Mouse (Mus musculus) layer of hippocampus, postnatal 10 days (tissue): ENCODE measurements around the gene Rph3al. TPM values are rescaled to one million over a fixed set of nuclear protein-coding genes. Genes with fewer than 3 reads are reported as not detected.

ENCODE experiments used
- DNase-seq, 2 experiments: peaks; one replicate each; pipeline ENCODE4 v3.0.0; 2021; ENCODE audit warnings: low spot score in 2 of 2
- total RNA-seq, 2 experiments: library from RNA; stranded (reverse); gene quantifications; 2 replicates each; pipeline ENCODE4 v1.2.3; 2021

Rph3al gene
- total RNA-seq, 2 experiments from 2014 or later, result 4.2 to 5.6 TPM

- DNase-seq, result no peak
Measured at GRCm38 (mm10) chr11:75907406-75907805, 30.8 kb downstream of the Rph3al start.

DNA sequence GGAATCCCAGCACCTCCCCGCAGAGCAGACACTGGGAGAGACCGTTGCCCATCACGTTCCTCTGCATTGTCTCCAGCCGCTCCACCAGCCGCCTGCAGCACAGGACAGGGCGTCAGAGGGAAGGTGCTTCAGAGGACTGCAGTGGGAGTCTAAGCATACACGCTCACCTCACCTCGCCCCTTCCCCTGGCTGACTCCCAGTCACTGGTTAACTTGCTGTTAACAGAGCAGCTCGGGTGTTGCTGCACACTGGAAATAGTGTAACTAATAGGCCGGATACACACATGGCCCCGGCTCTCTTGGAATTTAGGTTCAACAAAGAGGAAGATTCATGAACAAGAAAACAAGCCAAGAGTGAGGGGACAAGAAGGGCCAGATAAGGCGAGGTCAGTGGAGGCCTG lies 31.7 kb downstream of the Rph3al start:
- DNase-seq, result no peak

DNA sequence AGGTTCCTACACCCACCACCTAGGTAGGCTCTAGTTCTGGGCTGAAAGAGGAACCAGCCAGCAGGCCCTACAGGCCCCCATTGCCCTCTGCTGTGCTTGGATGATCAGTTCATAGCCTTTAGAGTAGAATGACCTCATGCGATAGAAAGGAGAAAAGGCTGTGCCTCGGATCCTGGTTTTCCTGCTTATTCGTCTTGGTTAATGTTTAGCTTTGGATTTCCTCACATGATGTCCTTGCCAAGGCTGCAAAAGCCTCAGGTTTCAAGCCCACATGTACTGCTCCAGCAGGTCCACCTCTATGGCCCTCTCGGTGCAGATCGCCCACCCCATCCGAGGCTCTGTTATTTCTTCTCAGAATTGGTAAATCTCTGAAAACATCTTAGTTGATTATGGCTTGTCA lies 33.2 kb downstream of the Rph3al start:
- DNase-seq, result no peak

GRCm38 (mm10) chr11:75904501-75904900 lies 33.7 kb downstream of the Rph3al start:
- DNase-seq, result no peak

GRCm38 (mm10) chr11:75903486-75903885 lies 34.7 kb downstream of the Rph3al start:
- peak; percentile 51 to 64 for DNase-seq

DNA sequence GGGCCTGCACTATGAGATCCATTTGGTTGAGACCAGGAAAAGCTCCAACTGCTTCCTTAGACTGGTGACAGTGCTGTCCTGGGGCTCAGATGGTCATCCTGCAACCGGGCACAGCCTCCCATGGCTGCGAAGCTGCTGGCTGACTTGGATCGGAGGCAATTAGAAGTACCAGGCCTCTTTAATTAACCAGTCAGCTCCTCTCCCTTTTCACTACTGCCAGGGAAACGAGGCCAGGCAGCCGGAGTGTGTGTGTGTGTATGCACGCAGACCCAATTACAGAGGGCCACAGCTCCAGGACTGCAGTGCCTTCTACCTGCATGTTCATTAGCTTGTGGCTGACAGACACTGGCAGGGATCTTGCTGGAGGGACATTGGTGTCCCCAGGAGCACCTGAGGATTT lies 36.9 kb downstream of the Rph3al start:
- peak in 1 of 2 experiments; percentile 50 for DNase-seq

GRCm38 (mm10) chr11:75899676-75900075 lies 38.6 kb downstream of the Rph3al start:
- peak in 1 of 2 experiments; percentile 34 for DNase-seq

DNA sequence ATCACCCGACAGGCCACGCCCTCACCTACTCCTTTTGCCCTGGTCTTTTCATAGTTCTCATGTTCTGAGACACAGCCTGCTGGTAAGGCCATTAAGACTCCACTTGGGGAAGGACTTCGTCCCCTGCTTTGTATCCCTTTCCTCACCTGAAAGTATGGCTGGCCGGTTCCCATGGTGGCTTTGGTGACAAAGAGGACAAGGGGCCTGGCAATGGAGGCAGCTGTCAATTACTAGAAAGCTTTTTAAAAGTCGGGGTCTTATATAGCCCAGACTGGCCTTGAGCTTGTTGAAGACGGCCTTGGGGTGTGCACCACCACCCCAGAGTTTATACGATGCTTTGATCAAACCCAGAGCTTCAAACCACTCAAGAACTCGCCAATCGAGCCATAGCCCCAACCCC lies 39.7 kb downstream of the Rph3al start:
- DNase-seq, result no peak

DNA sequence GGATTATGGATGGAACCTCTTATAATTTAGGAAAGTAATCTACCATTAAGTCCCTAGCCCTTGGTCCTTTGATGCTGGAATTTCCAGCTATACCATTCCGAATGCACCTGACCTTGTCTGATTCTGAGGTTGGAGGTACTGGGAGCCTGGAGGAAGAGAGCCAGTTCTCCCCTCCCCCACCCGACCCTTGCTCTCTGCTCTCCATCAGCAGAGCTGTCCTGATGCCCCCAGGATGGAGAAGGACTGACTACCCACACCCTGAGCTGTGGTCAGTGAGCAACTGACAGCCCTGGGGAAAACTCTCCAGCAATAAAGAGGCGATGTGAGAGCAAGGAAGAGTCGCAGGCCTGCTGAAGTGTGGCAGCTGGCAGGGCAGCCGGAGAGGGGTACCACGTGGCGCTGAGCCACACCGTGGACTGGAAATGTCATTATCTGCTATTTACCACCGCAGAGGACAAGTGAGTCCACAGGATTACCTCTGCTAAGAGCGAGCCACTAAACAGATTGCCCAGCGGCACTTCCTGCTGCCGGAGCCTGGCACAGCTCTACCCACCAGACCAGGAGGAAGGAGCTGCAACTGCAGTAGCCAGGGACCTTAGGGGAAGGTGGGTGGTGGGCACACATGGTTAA lies 43.3 kb downstream of the Rph3al start:
- DNase-seq, result no peak

DNA sequence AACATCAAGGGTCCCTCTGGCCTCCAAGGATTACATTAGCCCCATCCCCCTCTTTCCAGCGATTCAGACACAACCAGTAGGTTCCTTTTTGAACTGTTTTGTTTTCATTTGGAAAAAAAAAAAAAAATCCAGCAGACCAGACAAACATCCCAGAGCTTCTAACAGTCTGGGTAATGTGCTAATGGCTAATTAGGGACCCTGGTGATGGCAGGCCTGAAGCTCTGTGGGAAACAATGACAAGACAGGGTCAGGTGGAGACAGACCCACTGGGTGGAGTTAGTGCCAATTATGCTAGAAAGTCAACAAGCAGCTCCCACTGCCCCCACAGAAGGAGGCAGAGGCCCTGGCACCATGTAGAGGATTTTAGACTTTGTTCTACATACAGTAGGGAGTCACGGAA lies 44.3 kb downstream of the Rph3al start:
- no peak for DNase-seq

DNA sequence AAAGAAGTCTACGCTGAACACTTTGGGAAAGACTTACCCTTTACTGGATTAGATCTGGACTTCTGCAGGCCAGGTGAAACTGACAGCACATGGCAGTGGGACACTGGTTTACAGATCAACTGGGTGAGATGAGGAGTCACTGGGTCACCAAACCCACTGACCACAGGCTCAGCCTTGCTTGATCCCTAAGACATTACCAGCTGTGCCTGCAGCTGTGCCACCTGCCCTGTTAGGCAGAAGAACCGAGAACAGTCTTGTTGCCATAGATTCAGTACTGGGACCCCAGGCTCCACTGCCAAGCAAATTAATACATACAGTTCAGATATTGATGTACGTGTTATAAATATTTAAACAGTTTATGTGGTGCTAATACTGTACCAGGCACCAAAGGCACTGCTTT lies 50.9 kb downstream of the Rph3al start:
- DNase-seq, result no peak

GRCm38 (mm10) chr11:75881234-75881633 lies 57.0 kb downstream of the Rph3al start:
- no peak for DNase-seq

- DNase-seq, result peak; percentile 49 to 51
Measured at GRCm38 (mm10) chr11:75880064-75880463, 58.2 kb downstream of the Rph3al start.

- DNase-seq, result no peak
Measured at GRCm38 (mm10) chr11:75878460-75878859, 59.8 kb downstream of the Rph3al start.

DNA sequence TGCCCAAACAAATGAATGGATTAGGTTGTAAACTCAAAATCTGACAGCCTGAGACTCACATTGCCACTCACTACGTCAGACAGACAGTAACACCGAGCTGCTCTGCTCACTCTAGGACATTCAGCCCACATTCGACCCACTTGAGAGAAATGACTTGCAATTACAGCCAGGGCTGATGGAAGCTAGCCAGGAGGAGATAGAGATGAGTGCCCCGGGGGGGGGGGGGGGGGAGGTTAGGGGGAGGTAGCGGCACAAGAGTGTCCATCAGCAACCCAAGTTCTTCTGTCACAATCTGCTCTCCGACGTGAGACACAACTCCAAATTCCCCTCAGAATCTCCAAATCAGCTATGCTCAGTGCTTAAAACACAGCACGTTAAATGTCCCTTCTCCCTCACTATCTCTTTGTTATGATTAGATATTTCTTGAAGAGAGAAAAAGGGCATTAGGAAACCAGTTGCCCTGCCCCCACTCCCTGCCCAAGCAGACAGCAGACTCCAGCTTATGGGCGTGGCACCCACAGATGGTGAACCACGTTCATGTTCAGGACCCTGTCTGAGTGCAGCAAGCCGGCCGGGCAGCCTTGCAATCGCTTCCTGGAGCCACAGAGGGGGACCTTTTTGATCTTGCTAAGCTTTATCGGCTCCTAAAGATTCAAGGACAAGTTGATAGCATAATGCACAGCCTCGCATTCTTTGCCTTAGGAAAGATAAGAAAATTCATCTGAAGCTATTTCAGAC lies 62.0 kb downstream of the Rph3al start:
- DNase-seq, result no peak

GRCm38 (mm10) chr11:75871688-75872087 lies 66.5 kb downstream of the Rph3al start:
- DNase-seq, result no peak

GRCm38 (mm10) chr11:75870947-75871346 lies 67.3 kb downstream of the Rph3al start:
- DNase-seq, result no peak

DNA sequence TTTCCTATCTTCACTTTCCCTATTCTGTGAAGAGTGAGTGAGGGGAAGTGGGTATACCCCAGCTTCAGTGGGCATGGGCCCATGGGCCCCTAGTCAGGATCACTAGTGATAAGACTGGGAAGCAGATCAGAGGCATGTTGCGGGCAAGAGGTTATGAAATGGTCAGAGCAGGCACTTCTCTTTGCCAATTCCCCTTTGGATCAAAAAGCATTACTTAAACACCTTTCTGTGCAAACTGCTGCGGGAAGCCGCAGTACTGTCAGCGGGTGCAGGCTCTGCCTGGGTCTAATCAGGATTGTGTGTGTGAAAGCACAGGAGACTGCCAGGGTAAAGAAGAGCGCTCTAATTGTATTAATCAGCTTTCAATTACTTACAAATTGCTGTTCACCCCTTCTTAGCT lies 67.8 kb downstream of the Rph3al start:
- DNase-seq, result no peak

- DNase-seq, result peak; percentile 62 to 70
Measured at GRCm38 (mm10) chr11:75869898-75870297, 68.3 kb downstream of the Rph3al start.

DNA sequence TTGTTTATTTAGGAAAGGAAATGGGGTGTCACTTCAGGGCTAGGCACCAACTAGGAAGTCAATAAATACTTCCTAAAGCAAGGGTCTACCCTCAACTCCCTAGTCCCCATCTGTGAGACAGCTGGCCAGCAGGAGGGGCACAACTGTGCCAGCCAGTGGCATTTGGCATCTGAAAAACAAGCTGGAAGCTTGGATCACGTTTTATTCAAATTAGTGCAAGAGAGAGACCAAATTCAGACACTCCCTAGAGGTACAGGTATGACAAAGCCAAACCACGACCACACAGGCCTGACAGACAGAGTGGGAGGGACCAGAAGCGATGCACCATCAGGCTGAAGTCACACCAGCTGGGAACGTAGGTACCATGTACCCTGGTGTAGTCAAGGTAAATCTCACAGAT lies 71.4 kb downstream of the Rph3al start:
- no peak for DNase-seq

DNA sequence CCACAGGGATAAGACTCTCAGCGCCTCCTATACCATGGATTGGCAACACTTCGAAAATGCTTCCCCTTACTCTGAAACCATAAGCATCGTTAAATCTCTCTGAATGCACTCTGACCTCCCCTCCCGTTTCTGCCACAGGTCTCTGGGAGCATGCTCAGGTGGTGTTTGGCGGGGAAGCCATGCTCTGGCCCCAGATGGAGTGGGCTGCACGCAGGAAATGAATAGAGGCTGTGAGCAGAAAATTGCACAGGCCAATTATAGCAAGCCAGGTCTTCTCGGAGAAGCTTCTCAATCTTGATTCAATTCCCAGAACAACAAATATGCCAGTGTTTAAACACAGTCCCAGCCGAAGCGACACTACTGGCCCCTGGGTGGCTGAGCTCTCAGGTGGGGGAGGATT lies 72.4 kb downstream of the Rph3al start:
- DNase-seq, result no peak

GRCm38 (mm10) chr11:75865253-75865619 lies 73.0 kb downstream of the Rph3al start:
- DNase-seq, result peak in 1 of 2 experiments; percentile 55
